ENCODE assay signal across 7 mouse cellular contexts in genomic region chr17:80825518-80825901, GRCm38 (mm10).
DNase-seq lines count a peak whose midpoint lies in the region; ATAC-seq lines count a peak whose summit lies in the region.

No protein-coding gene starts in this region.

- no peaks in the 10 kb centered on the region for H3K36me3 ChIP-seq in heart, embryonic 10.5 days
- H3K36me3 ChIP-seq in stomach, embryonic 14.5 days (ENCODE audit: control insufficient read depth, insufficient read depth, low read length): no peaks in the 10 kb centered on the region

- ATAC-seq in stomach, embryonic 14.5 days (ENCODE audit: insufficient number of reproducible peaks, insufficient read depth, low FRiP score, low read depth): peak; percentile 70; the same call in 1 of the 2 replicates

- no peaks in the 10 kb centered on the region for H3K9me3 ChIP-seq in heart, embryonic 10.5 days
- no peaks in the 10 kb centered on the region for H3K9me3 ChIP-seq in stomach, embryonic 14.5 days (ENCODE audit: control insufficient read depth, low read depth, low read length)

- WGBS in heart, embryonic 10.5 days: 34% methylated on average over 10 of the region's 10 CpGs
- WGBS in stomach, embryonic 14.5 days: 16% methylated on average over 10 of the region's 10 CpGs

- H3K27me3 ChIP-seq in heart, embryonic 10.5 days (ENCODE audit: insufficient read depth, poor library complexity, severe bottlenecking): no peaks in the 10 kb centered on the region
- H3K27me3 ChIP-seq in stomach, embryonic 14.5 days (ENCODE audit: control insufficient read depth, insufficient read depth, low read length): no peaks in the 10 kb centered on the region

- no peak overlapping the region for H3K9ac ChIP-seq in stomach, embryonic 14.5 days (replicated peaks; ENCODE audit: low read depth, low read length)

- peak overlapping the region; percentile 81 for H3K27ac ChIP-seq in heart, embryonic 10.5 days
- H3K27ac ChIP-seq in stomach, embryonic 14.5 days (ENCODE audit: low read length): peak overlapping the region; percentile 69

- peak; percentile 30 for DNase-seq in ovary, postnatal 14 days (ENCODE audit: low spot score)
- no peak for DNase-seq in ovary, adult 18-20 months (ENCODE audit: low spot score)
- no peak for DNase-seq in heart, embryonic 10.5 days (ENCODE audit: low spot score)
- DNase-seq in kidney, postnatal 10 days: peak; percentile 70
- no peak for DNase-seq in T-cell, adult 2 months (ENCODE audit: low spot score)
- no peak for DNase-seq in embryo, embryonic 10 days (ENCODE audit: low spot score)

- no peak overlapping the region; the same call in 1 of the 2 replicates for H3K4me2 ChIP-seq in stomach, embryonic 14.5 days (replicated peaks; ENCODE audit: low read depth, low read length)

- H3K4me3 ChIP-seq in heart, embryonic 10.5 days: no peak overlapping the region
- no peak overlapping the region for H3K4me3 ChIP-seq in stomach, embryonic 14.5 days (ENCODE audit: low read depth, low read length)

- H3K4me1 ChIP-seq in heart, embryonic 10.5 days: peaks cover 28% of the 10 kb centered on the region
- peaks cover 14% of the 10 kb centered on the region; the same call in 1 of the 2 replicates for H3K4me1 ChIP-seq in stomach, embryonic 14.5 days (ENCODE audit: control insufficient read depth, insufficient read depth, low read length)

Comparison
In these comparisons a context has a peak if more than half of its experiments do, and no peak if none do; other contexts are left out.
1. DNase-seq: peak in ovary, postnatal 14 days (single experiment) and kidney, postnatal 10 days (single experiment); none in ovary, adult 18-20 months (single experiment), heart, embryonic 10.5 days (single experiment), T-cell, adult 2 months (single experiment) and embryo, embryonic 10 days (single experiment).